Mouse (Mus musculus): ENCODE results near the gene Nhlrc4.

DNA sequence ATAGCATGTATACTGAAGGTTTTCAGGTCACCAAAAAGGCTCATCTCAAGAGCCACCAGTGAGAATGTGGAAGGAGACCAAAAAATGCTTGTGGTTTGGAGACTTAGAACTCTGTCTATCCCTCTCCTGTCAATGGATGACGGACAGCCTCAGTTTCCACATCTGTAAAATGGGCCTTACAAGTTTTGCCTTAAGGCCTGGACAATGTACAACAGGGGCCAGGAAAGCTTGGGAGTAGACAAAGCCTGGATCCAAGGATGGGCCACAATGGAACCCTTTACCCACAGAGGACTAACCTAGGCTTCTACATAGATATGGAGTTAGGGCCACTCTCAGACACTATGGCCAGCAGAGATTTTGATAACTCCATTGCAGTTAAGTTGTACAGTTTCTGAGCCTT, 39.3 kb upstream of the Nhlrc4 start:
- TF ChIP-seq CTCF (IDR thresholded peaks at IDR 0.05; ENCODE audit: low read depth, low read length) (no peak), GATA1 (IDR thresholded peaks at IDR 0.05; ENCODE audit: borderline replicate concordance, low read length) (no peak)
